Mouse (Mus musculus): ENCODE results near the gene Tigd2.
"Not testable (repeated sequence)": the region's sequence is repeated elsewhere in the genome, so short reads cannot be mapped to it uniquely, and the experiment has no call there.

Tigd2 gene

GRCm38 (mm10) chr6:59208685-59209298 is at the start of gene Tigd2:
TSS of gene Tigd2 (plus strand) at chr6:59208870.
- DNase-seq, result peak; percentile 85

DNA sequence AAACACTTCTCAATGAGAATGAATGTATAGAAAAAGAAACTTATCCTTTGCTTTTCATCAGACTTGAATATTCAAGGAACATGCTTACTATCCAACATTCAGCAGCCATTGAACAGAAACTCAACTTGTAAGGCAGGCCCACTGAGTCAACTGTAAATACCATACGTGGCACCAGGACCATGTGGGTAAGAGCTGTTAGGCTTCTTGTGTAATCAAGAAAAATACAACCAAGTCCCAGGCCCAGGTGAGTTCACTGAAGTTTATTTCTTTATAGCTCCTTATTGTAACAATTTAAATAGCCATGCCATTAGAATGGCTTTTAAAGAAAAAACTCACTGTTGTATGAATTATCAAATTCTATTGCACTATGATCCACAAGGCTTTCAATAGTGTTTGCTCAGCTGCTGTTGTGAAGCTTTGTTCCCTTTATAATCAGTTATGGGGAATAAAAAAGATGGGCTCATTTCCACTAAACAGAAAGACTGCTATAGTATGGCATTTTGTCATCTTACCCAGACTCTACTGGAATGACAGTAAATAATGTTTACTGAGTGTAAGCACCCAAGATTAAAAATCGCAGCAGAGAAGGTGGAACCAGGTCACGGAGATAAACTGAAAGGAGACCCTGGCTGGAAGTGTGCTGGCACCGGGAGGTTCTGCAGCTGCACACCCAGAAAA is 46.7 kb upstream of the Tigd2 start:
- no peak for DNase-seq

DNA sequence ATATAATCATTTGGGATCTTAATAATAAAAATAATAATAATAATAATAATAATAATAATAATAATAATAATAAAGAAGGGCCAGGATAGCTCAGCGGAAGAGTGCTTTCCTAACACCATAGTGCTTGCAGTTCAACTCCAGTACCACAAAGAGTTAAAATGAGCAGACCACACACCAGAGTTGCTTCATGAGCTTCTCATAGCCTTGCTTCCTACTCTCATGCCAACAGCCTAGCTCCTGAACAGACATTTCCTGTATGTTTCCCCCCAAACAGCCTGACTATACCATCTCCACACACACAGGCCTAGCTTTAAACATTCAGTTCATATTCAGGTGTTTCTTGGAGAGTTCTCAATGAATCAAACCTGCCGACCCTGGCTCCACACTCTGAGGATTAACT is 45.8 kb upstream of the Tigd2 start:
- DNase-seq, result no peak

- DNase-seq, result no peak
These were observed 45.3 kb upstream of the Tigd2 start for GRCm38 (mm10) chr6:59163407-59163806.

DNA sequence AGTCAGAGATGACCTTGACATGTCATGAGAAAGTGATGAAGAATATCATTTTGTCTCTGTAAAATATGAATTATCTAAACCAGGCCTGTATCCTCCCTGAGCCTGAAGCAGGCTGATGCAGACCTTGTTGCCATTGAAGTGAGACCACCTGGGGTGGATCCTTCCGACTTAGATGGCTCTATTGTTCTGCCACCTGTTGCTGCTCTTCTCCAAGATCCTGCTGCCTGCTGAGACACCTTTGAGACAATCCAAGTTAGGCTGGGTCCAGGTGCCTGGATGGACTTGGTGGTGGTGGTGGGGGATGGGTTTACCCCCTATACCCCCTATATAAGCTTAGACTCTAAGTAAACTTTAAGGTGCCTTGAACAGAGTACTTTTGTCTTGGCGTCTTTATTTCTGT is 39.7 kb upstream of the Tigd2 start:
- DNase-seq, result no peak

DNA sequence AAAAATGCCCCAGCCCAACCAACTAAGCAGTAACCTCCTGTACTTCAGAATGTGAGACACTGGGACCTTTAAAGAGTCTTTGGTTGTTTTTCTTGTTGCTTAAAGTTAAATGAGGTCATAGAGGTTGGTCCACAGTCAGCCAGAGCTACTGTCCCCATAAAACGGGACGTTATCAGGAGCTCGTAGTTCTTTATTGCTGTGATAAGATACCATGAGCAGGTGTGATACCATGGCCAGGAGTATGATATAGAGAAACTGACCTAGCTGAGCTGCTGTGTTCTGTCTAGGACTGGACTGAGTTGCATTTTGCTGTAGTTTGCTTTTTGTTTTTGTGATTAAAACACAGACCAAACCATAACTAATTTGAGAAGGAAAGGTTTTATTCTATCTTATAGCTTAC is 37.4 kb upstream of the Tigd2 start:
- DNase-seq, result no peak

- no peak for DNase-seq
These were observed 34.7 kb upstream of the Tigd2 start for GRCm38 (mm10) chr6:59173940-59174339.

GRCm38 (mm10) chr6:59178051-59178450 is 30.6 kb upstream of the Tigd2 start:
- DNase-seq, result peak; percentile 36

- peak; percentile 34 for DNase-seq
These were observed 28.2 kb upstream of the Tigd2 start for GRCm38 (mm10) chr6:59180376-59180996.

DNA sequence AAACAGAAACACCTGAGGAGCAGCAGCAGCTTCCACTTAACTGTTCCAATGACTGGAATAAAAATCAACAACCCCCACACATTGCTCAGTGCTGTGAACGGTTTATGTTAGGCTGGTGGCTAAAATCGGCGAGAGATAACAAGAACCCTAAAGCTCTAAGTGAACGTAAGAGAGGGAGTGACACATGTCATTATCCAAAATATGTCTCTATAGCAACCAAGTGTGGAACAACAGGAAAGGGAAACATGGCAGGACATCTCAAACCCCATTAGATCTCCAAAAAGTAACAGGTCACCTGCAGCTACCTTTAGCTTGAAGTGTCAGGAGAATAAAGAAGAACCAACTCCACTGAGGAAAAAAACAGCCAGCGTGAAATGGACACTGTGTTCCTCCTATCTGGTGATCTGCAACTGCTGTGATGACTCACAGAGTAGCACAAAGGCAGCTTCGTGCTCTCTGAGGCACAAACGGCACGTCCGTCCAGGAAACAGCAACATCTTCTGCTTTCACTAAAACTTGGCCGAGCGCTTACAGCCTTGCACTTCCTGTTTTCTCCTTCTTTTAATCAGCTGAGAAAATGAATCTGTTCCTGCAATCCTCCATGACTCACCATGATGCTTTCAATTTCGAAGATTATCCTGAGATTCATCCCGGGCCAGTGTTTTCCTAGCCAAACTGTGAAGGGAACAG is 23.5 kb upstream of the Tigd2 start:
- DNase-seq, result no peak

DNA sequence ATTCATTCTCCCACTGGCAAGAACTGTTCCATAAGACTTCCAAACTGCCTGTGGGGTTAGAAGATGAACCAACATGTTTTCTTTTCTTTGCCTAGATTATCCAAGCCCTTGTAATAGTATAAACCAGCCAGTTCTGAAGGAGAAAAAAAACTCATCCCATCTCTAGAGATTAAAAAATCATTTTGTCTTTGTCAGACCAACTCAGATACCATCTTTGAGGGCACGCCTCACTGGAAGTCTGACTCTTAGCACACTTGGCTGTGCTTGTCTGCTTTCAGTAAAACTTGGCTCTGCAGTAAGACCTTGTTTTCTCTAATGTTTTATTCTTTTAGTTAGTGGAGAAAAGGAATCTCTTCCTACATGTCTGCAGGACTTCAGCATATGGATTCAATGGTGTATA is 18.7 kb upstream of the Tigd2 start:
- DNase-seq, result no peak

DNA sequence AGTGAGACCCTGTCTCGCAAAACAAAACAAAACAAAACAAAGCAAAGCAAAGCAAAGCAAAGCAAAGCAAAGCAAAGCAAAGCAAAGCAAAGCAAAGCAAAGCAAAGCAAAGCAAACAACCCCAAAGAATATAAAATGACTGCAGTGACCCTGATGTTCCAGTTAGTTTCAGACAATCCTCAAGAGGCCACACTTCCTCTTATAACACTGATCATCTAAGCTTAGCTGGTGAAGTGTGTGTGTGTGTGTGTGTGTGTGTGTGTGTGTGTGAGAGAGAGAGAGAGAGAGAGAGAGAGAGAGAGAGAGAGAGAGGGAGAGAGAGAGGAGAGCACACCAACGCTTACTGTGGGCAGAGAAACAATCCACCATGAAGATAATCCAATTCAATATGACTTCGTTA is 14.2 kb upstream of the Tigd2 start:
- DNase-seq, result not testable (repeated sequence)

DNA sequence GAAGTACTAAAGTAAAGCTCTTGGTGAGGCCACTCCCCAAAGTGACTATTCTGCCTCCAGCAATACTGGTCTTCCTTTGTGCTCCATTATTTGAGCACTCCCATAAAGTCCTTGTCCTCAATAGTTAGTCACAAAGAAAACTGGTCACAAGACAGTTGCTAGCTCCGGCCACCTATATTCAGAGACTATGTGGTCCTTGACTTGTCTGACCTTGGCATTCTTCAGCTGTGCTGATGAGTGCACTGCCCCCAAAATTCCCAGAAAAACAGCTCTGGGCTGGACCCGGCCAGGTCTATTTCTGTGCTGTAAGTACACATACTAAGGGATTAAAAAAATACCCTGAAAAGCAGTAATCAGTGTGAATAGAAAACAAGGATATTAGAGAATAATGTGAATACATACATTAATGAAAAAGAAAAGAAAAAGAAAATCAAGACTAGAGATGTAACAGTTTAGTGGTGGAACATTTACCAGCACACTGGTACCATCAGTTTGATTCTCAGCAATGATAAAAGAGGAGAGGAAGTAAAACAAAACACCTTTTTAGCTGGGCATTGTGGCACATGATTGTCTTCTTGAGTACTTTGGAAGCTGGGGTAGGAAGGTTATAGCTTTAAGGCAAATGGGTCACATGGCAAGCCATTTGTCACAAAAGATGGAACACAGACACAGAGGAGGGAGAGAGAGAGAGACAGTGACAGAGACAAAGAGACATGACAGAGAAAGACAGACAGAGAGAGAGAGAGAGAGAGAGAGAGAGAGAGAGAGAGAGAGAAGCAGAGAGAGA is 12.6 kb upstream of the Tigd2 start:
- no peak for DNase-seq

DNA sequence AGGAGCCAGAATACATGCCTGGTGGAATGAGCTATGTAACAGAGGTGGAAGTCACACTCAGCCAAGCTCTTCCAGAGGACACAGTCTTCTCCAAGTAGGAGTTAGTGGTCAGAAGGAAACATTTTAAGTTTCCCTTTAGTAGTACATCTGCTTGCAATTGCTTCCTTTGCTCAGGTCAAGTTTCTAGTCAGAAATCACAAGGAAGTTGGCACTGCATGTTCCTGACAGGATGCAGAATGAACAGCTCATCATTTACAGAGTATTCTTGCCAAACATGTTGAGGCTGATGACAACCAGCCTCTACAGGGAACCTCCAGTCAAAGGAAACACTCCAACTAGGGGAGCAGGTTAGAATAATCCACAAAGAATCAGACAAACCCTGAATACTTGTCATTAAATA is 11.9 kb upstream of the Tigd2 start:
- no peak for DNase-seq

GRCm38 (mm10) chr6:59198356-59198755 is 10.3 kb upstream of the Tigd2 start:
- no peak for DNase-seq

DNA sequence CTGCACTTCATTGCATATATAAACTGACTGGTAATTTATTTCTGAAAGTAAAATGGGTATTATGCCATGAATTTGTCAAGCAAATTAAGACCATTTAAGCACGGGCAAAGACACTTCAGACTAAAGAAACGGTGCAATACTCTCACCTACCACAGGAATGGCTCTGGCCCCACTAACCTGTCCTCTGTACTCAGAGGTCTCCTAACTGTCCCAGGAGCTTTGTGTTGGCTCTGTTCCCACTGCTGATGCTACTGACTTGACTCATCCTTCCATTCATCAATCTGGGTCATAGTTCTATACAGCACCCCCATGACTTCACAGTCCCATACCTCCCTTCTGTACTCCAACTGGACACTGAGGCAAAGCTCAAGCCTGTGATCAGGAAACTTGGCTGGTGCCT is 9.6 kb upstream of the Tigd2 start:
- DNase-seq, result no peak

DNA sequence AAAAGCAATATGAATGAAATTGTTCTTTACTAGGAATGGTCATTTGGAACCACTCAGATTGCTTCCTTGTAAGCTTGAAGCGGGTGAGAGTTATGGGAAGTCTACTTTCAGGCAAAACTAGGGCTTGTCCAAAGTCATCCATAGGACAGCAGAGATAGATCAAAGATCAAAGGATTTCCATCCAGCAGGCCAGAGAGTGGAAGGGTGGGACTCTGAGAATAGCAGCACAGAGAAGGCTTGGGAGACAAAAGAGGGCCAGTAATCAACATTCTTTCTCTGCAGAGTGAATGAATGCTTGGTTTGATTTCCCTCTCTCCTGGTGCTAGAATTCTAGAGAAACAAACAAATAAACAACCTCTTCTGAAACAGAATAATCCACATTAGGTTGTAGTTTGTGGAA is 1.1 kb upstream of the Tigd2 start:
- DNase-seq, result no peak

- DNase-seq, result no peak
These were observed 633 bp downstream of the Tigd2 start for GRCm38 (mm10) chr6:59209299-59209707.

GRCm38 (mm10) chr6:59233191-59233590 is 24.5 kb downstream of the Tigd2 start:
- DNase-seq, result no peak

- no peak for DNase-seq
These were observed 25.0 kb downstream of the Tigd2 start for GRCm38 (mm10) chr6:59233651-59234050.

DNA sequence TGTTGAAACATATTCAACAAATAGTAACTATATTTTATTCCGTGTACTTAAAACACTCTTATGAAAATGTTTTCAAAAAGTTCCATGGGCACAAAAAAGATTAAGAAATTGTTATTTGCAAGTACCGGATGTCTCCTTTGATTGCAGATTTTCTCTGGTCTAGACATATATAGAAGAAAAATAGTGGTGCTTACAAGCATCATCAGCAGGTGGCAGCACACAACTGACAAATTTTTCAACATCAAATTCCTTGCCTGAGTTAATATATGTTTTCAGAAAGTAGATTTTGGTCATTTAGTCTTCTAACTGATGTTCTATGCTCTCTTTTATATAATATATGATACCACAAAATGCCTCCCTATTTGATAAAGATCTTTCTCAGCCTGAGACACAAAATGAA is 41.0 kb downstream of the Tigd2 start:
- DNase-seq, result no peak

- DNase-seq, result no peak
These were observed 41.9 kb downstream of the Tigd2 start for GRCm38 (mm10) chr6:59250536-59250935.

DNA sequence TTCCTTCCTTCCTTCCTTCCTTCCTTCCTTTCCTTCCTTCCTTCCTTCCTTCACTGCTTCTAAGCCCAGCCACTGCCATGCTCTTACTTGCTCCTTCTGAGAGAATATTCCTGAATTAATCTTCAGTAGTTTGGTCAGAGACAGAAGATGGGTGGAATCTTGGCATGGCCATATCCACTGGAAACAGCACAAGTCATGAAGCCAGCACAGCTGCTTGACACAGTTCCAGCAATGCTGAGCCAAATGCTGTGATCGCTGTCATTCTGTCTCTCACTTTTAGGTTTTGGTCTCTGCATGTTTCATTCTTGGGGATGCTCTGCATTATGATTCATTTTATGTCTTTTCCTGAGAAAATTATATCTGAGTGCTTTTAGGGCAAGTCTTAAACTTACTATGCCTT is 47.2 kb downstream of the Tigd2 start:
- DNase-seq, result no peak
